Mouse (Mus musculus) liver, postnatal 0 days (tissue): Measurements from ENCODE around the gene Mnat1. TPM values are rescaled to one million over a fixed set of nuclear protein-coding genes. Genes with fewer than 3 reads are reported as not detected.

ENCODE experiments used
- ATAC-seq: fragments of 200-750 bp; cut with Nextera tagmentation; 2 replicates; pipeline ENCODE4 v1.8.0; 2017; ENCODE audit warnings: mild to moderate bottlenecking, moderate library complexity
- DNase-seq: peaks from one replicate; pipeline ENCODE4 v3.0.0-alpha.2; 2016
- H3K27ac ChIP-seq: fragments of 300-500 bp; sonication (generic); 2 replicates; pipeline ENCODE4 v1.5.1; 2014; ENCODE audit warnings: antibody characterized with exemption, moderate library complexity, mild to moderate bottlenecking, low read depth
- H3K27me3 ChIP-seq: fragments of 300-500 bp; sonication (generic); 2 replicates; pipeline ENCODE4 v1.6.1; 2014; ENCODE audit warnings: low read length, control low read depth, mixed read lengths; ENCODE audit not compliant: insufficient read depth
- H3K36me3 ChIP-seq: fragments of 300-500 bp; sonication (generic); replicated peaks from 2 replicates; pipeline ENCODE4 v1.6.1; 2014; ENCODE audit warnings: mild to moderate bottlenecking, control low read depth, low read length, moderate library complexity, mixed read lengths; ENCODE audit not compliant: insufficient read depth
- H3K4me1 ChIP-seq: fragments of 300-500 bp; sonication (generic); 2 replicates; pipeline ENCODE4 v1.6.1; 2014; ENCODE audit warnings: antibody characterized with exemption, mild to moderate bottlenecking, control low read depth; ENCODE audit not compliant: insufficient read depth
- H3K4me2 ChIP-seq: fragments of 300-500 bp; sonication (generic); 2 replicates; pipeline ENCODE4 v1.6.1; 2014; ENCODE audit warnings: low read depth, mild to moderate bottlenecking, low read length, moderate library complexity, mixed read lengths
- H3K4me3 ChIP-seq: fragments of 300-500 bp; sonication (generic); 2 replicates; pipeline ENCODE4 v1.5.1; 2014; ENCODE audit warnings: low read depth, low read length
- H3K9ac ChIP-seq: fragments of 300-500 bp; sonication (generic); replicated peaks from 2 replicates; pipeline ENCODE4 v1.6.1; 2014; ENCODE audit warnings: mild to moderate bottlenecking, moderate library complexity
- H3K9me3 ChIP-seq: fragments of 300-500 bp; sonication (generic); 2 replicates; pipeline ENCODE4 v1.6.1; 2016; ENCODE audit warnings: mild to moderate bottlenecking, control low read depth, low read length, mixed read lengths
- CTCF ChIP-seq: sonication (generic); IDR thresholded peaks from 2 replicates; pipeline ENCODE4 v1.5.1; 2016; ENCODE audit warnings: antibody characterized with exemption, low read depth
- EP300 ChIP-seq: IDR thresholded peaks from 2 replicates; pipeline ENCODE4 v1.6.1; 2016; ENCODE audit warnings: antibody characterized with exemption, low read depth, mild to moderate bottlenecking
- WGBS: fragments of 180-500 bp; shearing (Covaris S2); extraction: QIAGEN DNeasy Blood & Tissue Kit; methylation state at CpG from one replicate; pipeline ENCODE4 v1.1.7; 2014; ENCODE audit not compliant: insufficient replicate concordance; 5-methylcytosine and 5-hydroxymethylcytosine counted together
- polyA plus RNA-seq: library from polyadenylated mRNA; unstranded; fragments of >200 nt; fragmentation: Nextera tagmentation; extraction: Ambion mirVana; gene quantifications from 2 replicates; pipeline ENCODE4 v1.2.1, GENCODE M21; 2015

Mnat1 gene
- polyA plus RNA-seq, 1 experiment from 2014 or later, result 8.6 TPM

GRCm38 (mm10) chr12:73232586-73232985 is 109.1 kb downstream of the Mnat1 start:
- ATAC-seq, result no peak
- 65% methylated on average over 2 of the region's 2 CpGs for WGBS

GRCm38 (mm10) chr12:73241960-73242359 is 118.4 kb downstream of the Mnat1 start:
- no peak overlapping the region for H3K27ac ChIP-seq
- no peak for DNase-seq
- H3K4me3 ChIP-seq, result no peak overlapping the region
- H3K27me3 ChIP-seq, result no peaks in the 10 kb centered on the region
- no peak for ATAC-seq
- H3K9me3 ChIP-seq, result no peaks in the 10 kb centered on the region
- H3K9ac ChIP-seq, result no peak overlapping the region
- TF ChIP-seq EP300 (no peak), CTCF (no peak)
- no peaks in the 10 kb centered on the region for H3K4me1 ChIP-seq
- 85% methylated on average over 10 of the region's 10 CpGs for WGBS
- no peaks in the 10 kb centered on the region for H3K36me3 ChIP-seq
- H3K4me2 ChIP-seq, result no peak overlapping the region

More at GRCm38 (mm10) chr12:73232586-73232985, 109.1 kb downstream of the Mnat1 start:
- H3K4me1 ChIP-seq, result no peaks in the 10 kb centered on the region
- TF ChIP-seq CTCF, result no peak
- TF ChIP-seq EP300, result no peak
- no peak overlapping the region for H3K9ac ChIP-seq
- no peaks in the 10 kb centered on the region for H3K27me3 ChIP-seq
- no peak for DNase-seq
- H3K36me3 ChIP-seq, result no peaks in the 10 kb centered on the region
- H3K4me3 ChIP-seq, result no peak overlapping the region
- H3K4me2 ChIP-seq, result no peak overlapping the region
- H3K27ac ChIP-seq, result no peak overlapping the region
- H3K9me3 ChIP-seq, result no peaks in the 10 kb centered on the region

- WGBS, result 77% methylated on average over 5 of the region's 5 CpGs
- DNase-seq (no peak), ATAC-seq (no peak)
- no peaks in the 10 kb centered on the region for H3K36me3 ChIP-seq
- no peak for TF ChIP-seq CTCF
- TF ChIP-seq EP300, result no peak
- H3K9me3 ChIP-seq, result no peaks in the 10 kb centered on the region
- no peak overlapping the region for H3K4me3 ChIP-seq
- no peaks in the 10 kb centered on the region for H3K27me3 ChIP-seq
- no peak overlapping the region for H3K27ac ChIP-seq
- H3K4me1 ChIP-seq, result no peaks in the 10 kb centered on the region
- no peak overlapping the region for H3K4me2 ChIP-seq
- no peak overlapping the region for H3K9ac ChIP-seq
Measured at GRCm38 (mm10) chr12:73245687-73246086, 122.2 kb downstream of the Mnat1 start.

GRCm38 (mm10) chr12:73255006-73255405 is 131.5 kb downstream of the Mnat1 start:
- Histone ChIP-seq H3K4me1 (no peaks in the 10 kb centered on the region), H3K9ac (no peak overlapping the region), H3K27ac (no peak overlapping the region), H3K36me3 (no peaks in the 10 kb centered on the region), H3K27me3 (no peaks in the 10 kb centered on the region), H3K9me3 (no peaks in the 10 kb centered on the region), H3K4me2 (no peak overlapping the region), H3K4me3 (no peak overlapping the region)
- TF ChIP-seq CTCF (no peak), EP300 (no peak)
- DNase-seq (no peak), ATAC-seq (no peak)
- WGBS, result 76% methylated on average over 2 of the region's 2 CpGs

GRCm38 (mm10) chr12:73259269-73259668 is 135.8 kb downstream of the Mnat1 start:
- Histone ChIP-seq H3K4me1 (no peaks in the 10 kb centered on the region), H3K9ac (no peak overlapping the region), H3K36me3 (no peaks in the 10 kb centered on the region), H3K4me3 (no peak overlapping the region), H3K9me3 (no peaks in the 10 kb centered on the region), H3K4me2 (no peak overlapping the region), H3K27ac (no peak overlapping the region), H3K27me3 (no peaks in the 10 kb centered on the region)
- TF ChIP-seq EP300 (no peak), CTCF (no peak)
- no peak for ATAC-seq
- WGBS, result 82% methylated on average over 6 of the region's 6 CpGs
- no peak for DNase-seq

GRCm38 (mm10) chr12:73260339-73260738 is 136.8 kb downstream of the Mnat1 start:
- H3K4me3 ChIP-seq, result no peak overlapping the region
- no peaks in the 10 kb centered on the region for H3K36me3 ChIP-seq
- DNase-seq (no peak), ATAC-seq (no peak)
- H3K27me3 ChIP-seq, result no peaks in the 10 kb centered on the region
- no peaks in the 10 kb centered on the region for H3K4me1 ChIP-seq
- no peaks in the 10 kb centered on the region for H3K9me3 ChIP-seq
- H3K9ac ChIP-seq, result no peak overlapping the region
- no peak overlapping the region for H3K4me2 ChIP-seq
- H3K27ac ChIP-seq, result no peak overlapping the region
- 79% methylated on average over 1 of the region's 1 CpGs for WGBS
- no peak for TF ChIP-seq EP300
- TF ChIP-seq CTCF, result no peak
